Mouse (Mus musculus) heart, embryonic 14.5 days (tissue): ENCODE data around the gene Mapk14. TPM values are rescaled to one million over a fixed set of nuclear protein-coding genes. Genes with fewer than 3 reads are reported as not detected.
"Not testable (repeated sequence)": the region's sequence is repeated elsewhere in the genome, so short reads cannot be mapped to it uniquely, and the experiment has no call there.

ENCODE experiments used
- ATAC-seq: fragments of 200-750 bp; cut with Nextera tagmentation; 2 replicates; pipeline ENCODE4 v1.8.0; 2017; ENCODE audit warnings: low read depth, moderate TSS enrichment; ENCODE audit not compliant: insufficient number of reproducible peaks, insufficient read depth, low FRiP score
- H3K27ac ChIP-seq, 2 experiments: fragments of 200-500 bp in 1 of 2; fragments of 300-500 bp in 1 of 2; sonication (generic) in 1 of 2; replicated peaks in 1 of 2; 2 replicates each; pipeline ENCODE4 v1.5.1; 2012 to 2014; ENCODE audit warnings: low read depth in 2 of 2, low read length in 2 of 2, control low read depth in 1 of 2, mild to moderate bottlenecking in 1 of 2, mixed read lengths in 1 of 2; ENCODE audit not compliant: control insufficient read depth in 1 of 2, insufficient read depth in 1 of 2
- H3K27me3 ChIP-seq: fragments of 300-500 bp; sonication (generic); 2 replicates; pipeline ENCODE4 v1.6.1; 2014; ENCODE audit warnings: mild to moderate bottlenecking, low read length, control low read depth; ENCODE audit not compliant: control insufficient read depth, insufficient read depth
- H3K36me3 ChIP-seq: fragments of 300-500 bp; sonication (generic); 2 replicates; pipeline ENCODE4 v1.6.1; 2014; ENCODE audit warnings: mild to moderate bottlenecking, control low read depth, low read length, mixed read lengths; ENCODE audit not compliant: control insufficient read depth, insufficient read depth
- H3K4me1 ChIP-seq, 2 experiments: fragments of 200-500 bp in 1 of 2; fragments of 300-500 bp in 1 of 2; sonication (generic) in 1 of 2; 2 replicates each; pipeline ENCODE4 v1.6.1; 2012 to 2014; ENCODE audit warnings: low read length in 2 of 2, control low read depth in 1 of 2, mixed read lengths in 1 of 2; ENCODE audit not compliant: control insufficient read depth in 2 of 2, insufficient read depth in 2 of 2
- H3K4me2 ChIP-seq: fragments of 300-500 bp; sonication (generic); 2 replicates; pipeline ENCODE4 v1.6.1; 2014; ENCODE audit warnings: mild to moderate bottlenecking, low read length
- H3K4me3 ChIP-seq, 2 experiments: fragments of 200-500 bp in 1 of 2; fragments of 300-500 bp in 1 of 2; sonication (generic) in 1 of 2; 2 replicates each; pipeline ENCODE4 v1.5.1; 2012 to 2014; ENCODE audit warnings: low read length in 2 of 2, mild to moderate bottlenecking in 2 of 2, control low read depth in 1 of 2, low read depth in 1 of 2, moderate library complexity in 1 of 2; ENCODE audit not compliant: control insufficient read depth in 1 of 2, insufficient read depth in 1 of 2
- H3K9ac ChIP-seq: fragments of 300-500 bp; sonication (generic); 2 replicates; pipeline ENCODE4 v1.6.1; 2014; ENCODE audit warnings: mild to moderate bottlenecking, low read length
- H3K9me3 ChIP-seq: fragments of 300-500 bp; sonication (generic); 2 replicates; pipeline ENCODE4 v1.6.1; 2016; ENCODE audit warnings: low read length, control low read depth; ENCODE audit not compliant: control insufficient read depth
- WGBS: fragments of 180-500 bp; shearing (Covaris S2); extraction: QIAGEN DNeasy Blood & Tissue Kit; methylation state at CpG from one replicate; pipeline ENCODE4 v1.1.7; 2014; 5-methylcytosine and 5-hydroxymethylcytosine counted together
- polyA plus RNA-seq: library from polyadenylated mRNA; unstranded; fragments of >200 nt; fragmentation: Nextera tagmentation; extraction: Ambion mirVana; gene quantifications from 2 replicates; pipeline ENCODE4 v1.2.1, GENCODE M21; 2014

Mapk14 gene
- polyA plus RNA-seq, 1 experiment from 2014 or later: 37.6 TPM

- Histone ChIP-seq H3K4me1 (peaks cover 10 to 13% of the 10 kb centered on the region in 2 experiments), H3K27me3 (peaks cover 24% of the 10 kb centered on the region)
- 94% methylated on average over 9 of the region's 9 CpGs for WGBS
- not testable (repeated sequence) for H3K27ac ChIP-seq, H3K9ac ChIP-seq, H3K4me3 ChIP-seq, ATAC-seq, H3K36me3 ChIP-seq, H3K9me3 ChIP-seq, H3K4me2 ChIP-seq
Measured at GRCm38 (mm10) chr17:28774303-28774702, 83.2 kb downstream of the Mapk14 start.

- peaks cover 15% of the 10 kb centered on the region for H3K27me3 ChIP-seq
- no peak for ATAC-seq
- H3K9me3 ChIP-seq: no peaks in the 10 kb centered on the region
- H3K36me3 ChIP-seq: no peaks in the 10 kb centered on the region
- 68% methylated on average over 4 of the region's 4 CpGs for WGBS
- H3K9ac ChIP-seq: no peak overlapping the region
- H3K27ac ChIP-seq: no peak overlapping the region
- H3K4me3 ChIP-seq: no peak overlapping the region
- H3K4me1 ChIP-seq: peaks cover 2 to 4% of the 10 kb centered on the region in 2 experiments; a peak in 3 of 4 replicates
- no peak overlapping the region for H3K4me2 ChIP-seq
Measured at GRCm38 (mm10) chr17:28775161-28775560, 84.0 kb downstream of the Mapk14 start.

- no peak overlapping the region for H3K27ac ChIP-seq
- no peaks in the 10 kb centered on the region for H3K27me3 ChIP-seq
- H3K4me3 ChIP-seq: no peak overlapping the region
- H3K9ac ChIP-seq: no peak overlapping the region
- H3K9me3 ChIP-seq: no peaks in the 10 kb centered on the region
- H3K36me3 ChIP-seq: no peaks in the 10 kb centered on the region
- 91% methylated on average over 3 of the region's 3 CpGs for WGBS
- ATAC-seq: no peak
- H3K4me2 ChIP-seq: no peak overlapping the region
- H3K4me1 ChIP-seq: peaks cover 6 to 10% of the 10 kb centered on the region in 2 experiments; a peak in 2 of 4 replicates
Measured at GRCm38 (mm10) chr17:28776817-28777216, 85.7 kb downstream of the Mapk14 start.

- Histone ChIP-seq H3K4me3 (no peak overlapping the region), H3K4me1 (peaks cover 6 to 10% of the 10 kb centered on the region in 2 experiments; a peak in 2 of 4 replicates), H3K27me3 (no peaks in the 10 kb centered on the region), H3K36me3 (no peaks in the 10 kb centered on the region), H3K27ac (no peak overlapping the region), H3K9ac (no peak overlapping the region), H3K4me2 (no peak overlapping the region), H3K9me3 (no peaks in the 10 kb centered on the region)
- 80% methylated on average over 16 of the region's 16 CpGs for WGBS
- no peak for ATAC-seq
Measured at GRCm38 (mm10) chr17:28777231-28778005, 86.3 kb downstream of the Mapk14 start.

- H3K36me3 ChIP-seq: no peaks in the 10 kb centered on the region
- peaks cover 6 to 10% of the 10 kb centered on the region in 2 experiments; a peak in 2 of 4 replicates for H3K4me1 ChIP-seq
- H3K9me3 ChIP-seq: no peaks in the 10 kb centered on the region
- no peak for ATAC-seq
- H3K4me2 ChIP-seq: no peak overlapping the region
- no peak overlapping the region for H3K27ac ChIP-seq
- H3K27me3 ChIP-seq: no peaks in the 10 kb centered on the region
- 86% methylated on average over 3 of the region's 3 CpGs for WGBS
- H3K4me3 ChIP-seq: no peak overlapping the region
- H3K9ac ChIP-seq: no peak overlapping the region
Measured at GRCm38 (mm10) chr17:28779735-28780134, 88.6 kb downstream of the Mapk14 start.

- no peak overlapping the region for H3K27ac ChIP-seq
- WGBS: 31% methylated on average over 3 of the region's 3 CpGs
- no peaks in the 10 kb centered on the region for H3K36me3 ChIP-seq
- no peak overlapping the region for H3K9ac ChIP-seq
- no peak overlapping the region for H3K4me3 ChIP-seq
- H3K27me3 ChIP-seq: no peaks in the 10 kb centered on the region
- no peak for ATAC-seq
- peaks cover 6 to 10% of the 10 kb centered on the region in 2 experiments; a peak in 2 of 4 replicates for H3K4me1 ChIP-seq
- no peak overlapping the region for H3K4me2 ChIP-seq
- no peaks in the 10 kb centered on the region for H3K9me3 ChIP-seq
Measured at GRCm38 (mm10) chr17:28780836-28781235, 89.7 kb downstream of the Mapk14 start.

- Histone ChIP-seq H3K4me1 (peaks cover 6 to 12% of the 10 kb centered on the region in 2 experiments; a peak in 2 of 4 replicates), H3K4me3 (no peak overlapping the region), H3K9me3 (no peaks in the 10 kb centered on the region), H3K36me3 (no peaks in the 10 kb centered on the region), H3K4me2 (no peak overlapping the region), H3K27me3 (no peaks in the 10 kb centered on the region), H3K27ac (0 out of 4 replicates have a peak overlapping the region, but pooled peaks of 1 of the 2 experiments have one; percentile 3), H3K9ac (no peak overlapping the region)
- peak; percentile 41; the same call in 1 of the 2 replicates for ATAC-seq
- WGBS: 49% methylated on average over 9 of the region's 9 CpGs
Measured at GRCm38 (mm10) chr17:28781290-28782045, 90.3 kb downstream of the Mapk14 start.
